Mouse (Mus musculus): ENCODE measurements around the gene Xkr8. TPM values are rescaled to one million over a fixed set of nuclear protein-coding genes. Genes with fewer than 3 reads are reported as not detected.

Gene Xkr8
- polyA plus RNA-seq, 3 experiments from 2014 or later: 2.4 to 9.2 (median 7.8) TPM

GRCm38 (mm10) chr4:132735894-132736293 lies 3.5 kb upstream of the Xkr8 start:
- ATAC-seq: no peak

- no peak for ATAC-seq
Measured at GRCm38 (mm10) chr4:132735389-132735788, 3.0 kb upstream of the Xkr8 start.

DNA sequence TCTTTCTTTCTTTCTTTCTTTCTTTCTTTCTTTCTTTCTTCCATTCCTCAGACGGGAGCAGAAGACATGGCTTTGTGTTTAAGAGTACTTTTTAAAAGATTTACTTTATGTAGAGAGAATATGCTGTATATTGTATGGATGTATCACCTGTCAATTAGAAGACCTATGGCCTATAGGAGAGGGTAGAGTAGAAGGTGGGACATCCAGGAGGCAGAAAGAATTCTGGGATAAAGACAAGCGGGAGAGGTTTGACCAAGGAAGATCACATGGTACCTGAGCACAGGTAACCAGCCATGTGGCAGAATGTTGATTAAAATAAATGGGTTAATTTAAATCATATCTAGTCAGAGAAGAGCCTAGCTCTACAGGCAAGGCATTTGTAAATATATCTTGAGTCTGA lies 2.4 kb upstream of the Xkr8 start:
- no peak for ATAC-seq

DNA sequence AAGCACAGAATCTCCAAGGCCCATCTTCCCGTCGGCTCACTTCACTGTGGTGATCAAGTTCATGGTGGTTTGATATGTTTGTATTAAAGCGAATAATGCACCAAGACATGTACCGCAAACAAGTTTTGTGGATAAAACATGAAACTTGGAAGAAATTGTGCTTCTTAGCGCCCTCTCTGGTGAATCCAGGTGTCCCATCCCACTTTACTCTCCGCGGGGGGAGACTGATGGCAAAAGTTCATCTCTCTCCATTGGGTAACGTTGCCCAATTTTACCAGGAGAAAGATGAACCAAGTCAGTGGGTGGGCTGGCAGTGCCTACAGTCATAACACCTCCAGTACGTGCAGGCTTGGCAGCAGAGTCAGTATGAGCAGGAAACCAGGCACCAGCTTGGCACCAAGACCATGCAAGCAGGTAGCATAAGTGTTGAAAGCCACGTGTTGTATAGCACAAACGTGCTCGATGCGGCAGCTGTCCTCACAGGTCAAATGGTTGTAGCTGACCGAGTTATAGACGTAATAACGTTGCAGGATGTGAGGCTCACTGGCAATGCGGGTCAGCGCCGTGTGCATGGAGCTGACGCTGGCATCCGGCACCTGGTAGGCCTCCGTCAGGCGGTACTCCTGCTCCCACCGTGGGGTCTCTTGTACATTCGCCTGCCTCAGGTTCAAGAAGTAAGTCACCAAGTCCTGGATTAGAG lies 875 bp upstream of the Xkr8 start:
- ATAC-seq: no peak

DNA sequence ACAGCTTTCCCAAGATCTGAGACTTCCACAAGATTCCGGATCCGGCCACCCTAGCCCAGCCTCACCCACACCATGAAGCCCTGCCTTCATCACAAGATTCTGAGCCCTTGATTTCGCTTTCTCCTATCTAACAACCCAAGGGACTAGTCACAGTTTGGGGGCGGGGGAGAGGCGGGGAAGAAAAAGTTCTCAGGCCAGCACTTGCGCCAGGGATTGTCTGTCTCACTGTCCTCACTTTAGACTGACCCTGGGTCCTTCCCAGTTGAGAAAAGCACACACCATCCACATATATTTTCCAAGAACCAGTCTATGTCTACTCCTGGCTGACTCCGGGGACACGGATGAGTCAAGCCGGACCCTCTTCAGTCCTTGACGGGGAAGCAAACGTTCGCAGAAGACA lies 730 bp downstream of the Xkr8 start:
- no peak for ATAC-seq

DNA sequence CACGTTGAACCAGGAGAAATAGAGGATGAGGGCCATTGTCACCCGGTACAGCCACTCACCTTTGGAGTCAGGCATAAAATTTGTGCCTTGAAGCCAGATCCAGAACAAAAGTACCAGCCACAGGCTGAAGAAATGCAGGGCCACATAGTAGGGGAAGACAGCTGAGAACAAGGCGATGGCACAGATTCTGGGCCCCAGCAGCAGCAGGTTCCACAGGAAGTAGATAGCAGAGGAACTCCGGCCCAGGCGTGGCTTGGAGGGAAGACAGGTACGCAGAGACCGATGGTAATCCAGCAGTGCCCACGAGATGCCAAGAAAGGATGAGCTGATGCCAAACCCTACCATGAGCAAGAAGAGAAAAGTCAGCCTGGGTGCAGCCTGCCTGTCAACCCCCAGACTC lies 4.1 kb downstream of the Xkr8 start:
- no peak for ATAC-seq

DNA sequence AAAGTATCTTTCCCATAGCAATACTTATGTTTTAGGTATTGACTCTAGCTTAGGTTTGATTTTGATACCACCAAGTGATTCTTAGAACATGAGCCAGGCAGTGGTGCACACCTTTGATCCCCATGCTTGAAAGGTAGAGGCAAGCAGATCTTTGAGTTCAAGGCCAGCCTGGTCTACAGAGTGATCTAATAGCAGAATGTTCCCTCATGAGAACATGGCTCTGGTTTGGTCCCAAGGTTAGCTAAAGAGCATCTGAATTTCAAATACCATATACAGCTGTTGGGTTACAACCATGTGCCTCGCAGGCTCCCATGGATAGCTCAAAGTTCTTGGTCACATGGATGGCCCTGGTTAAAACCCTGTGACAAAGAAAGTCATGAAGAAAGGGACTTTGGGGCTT lies 14.1 kb downstream of the Xkr8 start:
- ATAC-seq: no peak

GRCm38 (mm10) chr4:132713181-132713580 lies 19.2 kb downstream of the Xkr8 start:
- no peak for ATAC-seq

- no peak for ATAC-seq
Measured at GRCm38 (mm10) chr4:132706885-132707284, 25.5 kb downstream of the Xkr8 start.

- ATAC-seq: no peak
Measured at GRCm38 (mm10) chr4:132702076-132702475, 30.3 kb downstream of the Xkr8 start.

- no peak for ATAC-seq
Measured at GRCm38 (mm10) chr4:132693366-132693765, 39.0 kb downstream of the Xkr8 start.

DNA sequence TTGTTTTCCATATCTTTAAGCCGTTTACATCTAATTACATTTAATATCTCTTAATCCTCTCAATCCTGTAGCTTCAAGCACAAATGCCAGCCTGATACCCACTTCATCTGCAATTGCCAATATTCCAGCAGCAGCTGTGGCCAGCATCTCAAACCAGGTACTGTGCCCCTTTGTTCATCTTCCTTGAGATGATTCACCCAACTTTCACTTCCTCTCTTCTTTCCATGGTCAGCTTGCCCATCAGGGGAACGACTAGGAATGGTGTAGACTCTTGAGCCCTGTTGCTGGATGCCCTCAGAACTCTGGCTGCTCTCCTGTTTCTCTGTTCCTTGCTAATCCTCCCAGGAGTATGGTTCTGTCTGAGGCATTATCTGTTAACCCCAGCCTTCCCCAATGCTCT lies 42.7 kb downstream of the Xkr8 start:
- no peak for ATAC-seq

DNA sequence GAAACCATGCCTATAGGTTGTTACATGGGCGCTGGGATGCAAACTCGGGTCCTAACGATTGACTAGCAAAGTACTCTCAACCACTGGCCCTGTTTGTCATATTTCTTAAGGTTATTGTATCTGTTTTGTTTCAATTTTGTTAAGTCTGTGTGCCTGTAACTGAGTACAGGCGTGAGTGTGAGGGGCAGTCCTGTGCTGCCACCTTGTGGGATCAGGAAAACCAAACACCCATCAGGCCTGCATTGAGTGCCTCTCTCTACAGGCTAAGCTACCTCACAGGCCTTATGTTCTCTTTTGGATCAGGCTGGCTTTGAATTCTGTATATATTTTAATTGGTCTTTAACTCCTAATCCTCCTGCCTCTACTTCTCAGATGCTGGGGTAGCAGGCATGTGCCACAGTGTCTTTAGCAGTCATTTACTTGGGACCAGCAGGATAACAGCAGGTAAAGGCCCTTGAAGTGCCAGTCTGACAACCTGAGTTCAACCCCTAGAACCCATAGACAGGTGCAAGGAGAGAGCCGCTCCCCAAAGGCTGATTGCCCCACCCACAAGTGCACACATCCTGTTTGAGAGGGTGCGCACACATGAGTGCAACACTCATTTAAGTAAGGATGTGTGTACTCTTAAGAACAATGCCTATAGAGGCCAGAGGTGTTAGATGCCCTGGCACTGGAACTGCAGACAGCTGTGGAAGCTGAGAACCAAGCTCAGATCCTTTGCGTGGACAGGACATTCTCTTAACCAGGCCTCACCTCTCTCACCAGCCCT lies 55.4 kb downstream of the Xkr8 start:
- ATAC-seq: no peak

Other genes with a start within 250 kb of the Xkr8 start
- 1 to 10 TPM in 2 of 3 experiments, under 1 TPM in 1; 0.56 to 4.6 (median 1.9) TPM for gene Sesn2, start 222.0 kb downstream of the Xkr8 start, polyA plus RNA-seq (2017; shearing (Covaris generic))
- 100 to 1,000 TPM; 180 to 267 (median 200) TPM for gene Atpif1, start 198.9 kb downstream of the Xkr8 start, polyA plus RNA-seq (2017; shearing (Covaris generic))
- 100 to 1,000 TPM; 288 to 351 (median 317) TPM for gene Dnajc8, start 197.0 kb downstream of the Xkr8 start, polyA plus RNA-seq (2017; shearing (Covaris generic))
- 1 to 10 TPM; 1.5 to 3.7 (median 1.9) TPM for gene Ptafr, start 168.5 kb downstream of the Xkr8 start, polyA plus RNA-seq (2017; shearing (Covaris generic))
- gene Eya3, start 93.6 kb downstream of the Xkr8 start, polyA plus RNA-seq (2017; shearing (Covaris generic)): 10 to 100 TPM; 29.4 to 32.5 (median 32.1) TPM
- 1 to 10 TPM; 4.0 to 9.1 (median 4.3) TPM for gene Smpdl3b, start 24.7 kb upstream of the Xkr8 start, polyA plus RNA-seq (2017; shearing (Covaris generic))
- gene Rpa2, start 35.8 kb upstream of the Xkr8 start, polyA plus RNA-seq (2017; shearing (Covaris generic)): 100 to 1,000 TPM in 1 of 3 experiments, 10 to 100 TPM in 2; 61.0 to 124 (median 76.1) TPM
- gene Themis2, start 63.8 kb upstream of the Xkr8 start, polyA plus RNA-seq (2017; shearing (Covaris generic)): 1 to 10 TPM in 1 of 3 experiments, under 1 TPM in 2; 0.56 to 5.8 (median 0.71) TPM
- 10 to 100 TPM; 21.0 to 37.5 (median 26.5) TPM for gene Ppp1r8, start 110.6 kb upstream of the Xkr8 start, polyA plus RNA-seq (2017; shearing (Covaris generic))
- gene Stx12, start 152.0 kb upstream of the Xkr8 start, polyA plus RNA-seq (2017; shearing (Covaris generic)): 10 to 100 TPM; 35.7 to 37.2 (median 36.6) TPM
- 10 to 100 TPM; 14.2 to 23.1 (median 17.9) TPM for gene Fam76a, start 190.0 kb upstream of the Xkr8 start, polyA plus RNA-seq (2017; shearing (Covaris generic))
- gene Fgr, start 241.5 kb upstream of the Xkr8 start, polyA plus RNA-seq (2017; shearing (Covaris generic)): 1 to 10 TPM; 1.9 to 6.6 (median 3.3) TPM